Comparison of ENCODE assay signal across 8 mouse cellular contexts in genomic region chr5:134221278-134221677, GRCm38 (mm10). TPM values are rescaled to one million over a fixed set of nuclear protein-coding genes. Genes with fewer than 3 reads are reported as not detected.
A peak's percentile ranks its signal among the peaks of the same experiment; 100 is the strongest.
DNase-seq lines count a peak whose midpoint lies in the region; ATAC-seq lines count a peak whose summit lies in the region.

No protein-coding gene starts in this region.

- peak overlapping the region; percentile 39 for H3K4me3 ChIP-seq in kidney, embryonic 15.5 days (replicated peaks)
- H3K4me3 ChIP-seq in embryonic facial prominence, embryonic 15.5 days (replicated peaks), result peak overlapping the region; percentile 34
- no peak overlapping the region for H3K4me3 ChIP-seq in intestine, embryonic 16.5 days (ENCODE audit: low read length)
- peak overlapping the region; percentile 37 for H3K4me3 ChIP-seq in midbrain, embryonic 16.5 days (ENCODE audit: low read depth, low read length)

- H3K36me3 ChIP-seq in kidney, embryonic 15.5 days, result peaks cover 9% of the 10 kb centered on the region
- peaks cover 13% of the 10 kb centered on the region; the same call in 1 of the 2 replicates for H3K36me3 ChIP-seq in embryonic facial prominence, embryonic 15.5 days
- H3K36me3 ChIP-seq in intestine, embryonic 16.5 days (ENCODE audit: control insufficient read depth, insufficient read depth, low read length), result no peaks in the 10 kb centered on the region
- peaks cover 5% of the 10 kb centered on the region; the same call in 1 of the 2 replicates for H3K36me3 ChIP-seq in midbrain, embryonic 16.5 days (ENCODE audit: control insufficient read depth, insufficient read depth, low read length)

- no peak overlapping the region for H3K27ac ChIP-seq in kidney, embryonic 15.5 days
- H3K27ac ChIP-seq in embryonic facial prominence, embryonic 15.5 days (replicated peaks), result no peak overlapping the region
- no peak overlapping the region for H3K27ac ChIP-seq in intestine, embryonic 16.5 days (ENCODE audit: low read length)
- H3K27ac ChIP-seq in midbrain, embryonic 16.5 days (ENCODE audit: low read length), result no peak overlapping the region

- WGBS in kidney, embryonic 15.5 days, result 33% methylated on average over 4 of the region's 4 CpGs
- WGBS in embryonic facial prominence, embryonic 15.5 days, result 32% methylated on average over 4 of the region's 4 CpGs
- 44% methylated on average over 4 of the region's 4 CpGs for WGBS in intestine, embryonic 16.5 days
- 46% methylated on average over 4 of the region's 4 CpGs for WGBS in midbrain, embryonic 16.5 days

- no peak for ATAC-seq in kidney, embryonic 15.5 days (replicated peaks; ENCODE audit: low FRiP score)
- no peak for ATAC-seq in embryonic facial prominence, embryonic 15.5 days (ENCODE audit: insufficient number of reproducible peaks, low FRiP score, low TSS enrichment, low read depth)
- no peak for ATAC-seq in intestine, embryonic 16.5 days
- ATAC-seq in midbrain, embryonic 16.5 days, result no peak

- H3K4me1 ChIP-seq in kidney, embryonic 15.5 days, result peaks cover 26% of the 10 kb centered on the region
- peaks cover 18% of the 10 kb centered on the region for H3K4me1 ChIP-seq in embryonic facial prominence, embryonic 15.5 days
- peaks cover 12% of the 10 kb centered on the region for H3K4me1 ChIP-seq in intestine, embryonic 16.5 days (ENCODE audit: control insufficient read depth, insufficient read depth, low read length)
- H3K4me1 ChIP-seq in midbrain, embryonic 16.5 days (ENCODE audit: control insufficient read depth, insufficient read depth, low read length), result peaks cover 8% of the 10 kb centered on the region

- DNase-seq in kidney, adult 18-20 months, result no peak
- no peak for DNase-seq in spleen, postnatal 10 days (ENCODE audit: low spot score in 2 of 2)
- DNase-seq in thymus, adult 18-20 months, result no peak
- no peak for DNase-seq in natural killer cell, adult 2 months (ENCODE audit: low spot score in 2 of 2)

- H3K4me2 ChIP-seq in kidney, embryonic 15.5 days, result peak overlapping the region; percentile 81
- peak overlapping the region; percentile 60 for H3K4me2 ChIP-seq in embryonic facial prominence, embryonic 15.5 days (replicated peaks)
- peak overlapping the region; percentile 73 for H3K4me2 ChIP-seq in intestine, embryonic 16.5 days (ENCODE audit: low read depth, low read length)
- H3K4me2 ChIP-seq in midbrain, embryonic 16.5 days (ENCODE audit: low read length), result peak overlapping the region; percentile 69

- 0 out of 2 replicates have a peak overlapping the region, but pooled peaks have one; percentile 38 for H3K9ac ChIP-seq in kidney, embryonic 15.5 days
- H3K9ac ChIP-seq in embryonic facial prominence, embryonic 15.5 days, result no peak overlapping the region
- peak overlapping the region; percentile 56; the same call in 1 of the 2 replicates for H3K9ac ChIP-seq in intestine, embryonic 16.5 days (ENCODE audit: low read depth, low read length)
- H3K9ac ChIP-seq in midbrain, embryonic 16.5 days (ENCODE audit: low read depth, low read length), result peak overlapping the region; percentile 71; the same call in 1 of the 2 replicates

- no peaks in the 10 kb centered on the region for H3K9me3 ChIP-seq in kidney, embryonic 15.5 days (replicated peaks)
- H3K9me3 ChIP-seq in embryonic facial prominence, embryonic 15.5 days (replicated peaks), result no peaks in the 10 kb centered on the region
- no peaks in the 10 kb centered on the region for H3K9me3 ChIP-seq in intestine, embryonic 16.5 days (ENCODE audit: control insufficient read depth, low read length)
- H3K9me3 ChIP-seq in midbrain, embryonic 16.5 days (replicated peaks; ENCODE audit: control insufficient read depth, low read length, poor library complexity, severe bottlenecking), result no peaks in the 10 kb centered on the region

- H3K27me3 ChIP-seq in kidney, embryonic 15.5 days, result peaks cover 13% of the 10 kb centered on the region
- peaks cover 10% of the 10 kb centered on the region; the same call in 1 of the 2 replicates for H3K27me3 ChIP-seq in embryonic facial prominence, embryonic 15.5 days
- H3K27me3 ChIP-seq in intestine, embryonic 16.5 days (replicated peaks; ENCODE audit: control insufficient read depth, insufficient read depth, low read length), result no peaks in the 10 kb centered on the region
- peaks cover 5% of the 10 kb centered on the region for H3K27me3 ChIP-seq in midbrain, embryonic 16.5 days (ENCODE audit: control insufficient read depth, insufficient read depth, low read depth, low read length)

RNA-seq across cellular contexts. Expression of gene Ncf1, which starts 8.1 kb away (rescaled TPM):
- 3.6 and 3.7 TPM in 2 replicates for polyA plus RNA-seq in kidney, embryonic 15.5 days (2015; fragmentation: Nextera tagmentation; extraction: Ambion mirVana)
- 10.2 and 10.3 TPM in 2 replicates for polyA plus RNA-seq in embryonic facial prominence, embryonic 15.5 days (2015; fragmentation: Nextera tagmentation; extraction: Ambion mirVana)
- 5.7 and 6.6 TPM in 2 replicates for polyA plus RNA-seq in intestine, embryonic 16.5 days (2015; fragmentation: Nextera tagmentation; extraction: Ambion mirVana)
- polyA plus RNA-seq in midbrain, embryonic 16.5 days (2015; fragmentation: Nextera tagmentation; extraction: Ambion mirVana), result 2.5 and 2.7 TPM in 2 replicates

RNA-seq across cellular contexts. Expression of gene Gtf2ird2, which starts 37.5 kb away (rescaled TPM):
- 9.1 and 9.6 TPM in 2 replicates for polyA plus RNA-seq in kidney, embryonic 15.5 days (2015; fragmentation: Nextera tagmentation; extraction: Ambion mirVana)
- 8.8 and 9.0 TPM in 2 replicates for polyA plus RNA-seq in embryonic facial prominence, embryonic 15.5 days (2015; fragmentation: Nextera tagmentation; extraction: Ambion mirVana)
- 7.0 TPM in 2 replicates for polyA plus RNA-seq in intestine, embryonic 16.5 days (2015; fragmentation: Nextera tagmentation; extraction: Ambion mirVana)
- polyA plus RNA-seq in midbrain, embryonic 16.5 days (2015; fragmentation: Nextera tagmentation; extraction: Ambion mirVana), result 15.0 and 15.2 TPM in 2 replicates

RNA-seq across cellular contexts. Expression of gene Rcc1l, which starts 44.7 kb away (rescaled TPM):
- polyA plus RNA-seq in kidney, embryonic 15.5 days (2015; fragmentation: Nextera tagmentation; extraction: Ambion mirVana), result 34.6 and 37.2 TPM in 2 replicates
- polyA plus RNA-seq in embryonic facial prominence, embryonic 15.5 days (2015; fragmentation: Nextera tagmentation; extraction: Ambion mirVana), result 26.1 and 29.4 TPM in 2 replicates
- 26.6 and 28.5 TPM in 2 replicates for polyA plus RNA-seq in intestine, embryonic 16.5 days (2015; fragmentation: Nextera tagmentation; extraction: Ambion mirVana)
- polyA plus RNA-seq in midbrain, embryonic 16.5 days (2015; fragmentation: Nextera tagmentation; extraction: Ambion mirVana), result 19.1 and 20.9 TPM in 2 replicates
